Mouse (Mus musculus) cerebellum, adult 9-10 months (tissue): ENCODE measurements around the gene Cmtm8.

Source experiments
- DNase-seq: peaks from one replicate; pipeline ENCODE4 v3.0.0; 2022

Cmtm8 gene

DNA sequence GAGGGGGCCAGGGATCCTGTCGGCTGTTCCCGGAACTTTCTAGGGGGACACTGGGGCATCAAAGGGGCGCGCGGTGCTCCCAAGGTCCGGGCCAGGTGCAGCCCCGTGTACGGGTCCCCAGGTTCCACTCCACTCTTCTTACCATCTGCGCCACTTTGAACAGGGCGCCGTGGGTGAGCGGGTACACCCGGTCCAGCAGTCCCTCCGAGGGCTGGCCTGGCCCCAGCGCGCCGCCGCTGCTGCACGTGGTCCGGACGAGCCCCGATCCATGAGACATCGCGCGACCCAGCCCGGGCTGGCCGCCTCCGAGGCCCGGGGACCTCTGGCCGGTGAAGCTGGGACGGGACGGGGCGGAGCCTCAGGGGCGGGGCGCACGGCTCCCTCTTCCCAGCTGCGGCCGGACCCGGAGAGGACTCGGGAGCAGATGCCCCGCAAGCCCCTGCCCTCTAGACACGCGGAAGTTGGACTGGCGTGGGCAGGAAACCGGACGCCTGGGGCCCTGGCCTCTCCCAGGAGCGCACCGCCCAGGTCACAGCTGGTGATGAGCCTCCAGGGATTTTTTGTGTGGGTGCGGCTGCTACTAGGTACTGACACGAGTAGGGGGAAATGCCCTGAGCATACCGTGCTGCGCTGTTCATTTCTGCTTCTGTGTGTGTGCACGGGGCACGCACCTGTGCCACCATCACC lies 62.3 kb downstream of the Cmtm8 start, which contains the start of gene Cmtm7:
Cmtm7 (minus strand) TSS at position 331 of the 687 bp plus-strand sequence.
- no peak for DNase-seq

GRCm38 (mm10) chr9:114780746-114781525 lies 63.0 kb downstream of the Cmtm8 start:
- no peak for DNase-seq

DNA sequence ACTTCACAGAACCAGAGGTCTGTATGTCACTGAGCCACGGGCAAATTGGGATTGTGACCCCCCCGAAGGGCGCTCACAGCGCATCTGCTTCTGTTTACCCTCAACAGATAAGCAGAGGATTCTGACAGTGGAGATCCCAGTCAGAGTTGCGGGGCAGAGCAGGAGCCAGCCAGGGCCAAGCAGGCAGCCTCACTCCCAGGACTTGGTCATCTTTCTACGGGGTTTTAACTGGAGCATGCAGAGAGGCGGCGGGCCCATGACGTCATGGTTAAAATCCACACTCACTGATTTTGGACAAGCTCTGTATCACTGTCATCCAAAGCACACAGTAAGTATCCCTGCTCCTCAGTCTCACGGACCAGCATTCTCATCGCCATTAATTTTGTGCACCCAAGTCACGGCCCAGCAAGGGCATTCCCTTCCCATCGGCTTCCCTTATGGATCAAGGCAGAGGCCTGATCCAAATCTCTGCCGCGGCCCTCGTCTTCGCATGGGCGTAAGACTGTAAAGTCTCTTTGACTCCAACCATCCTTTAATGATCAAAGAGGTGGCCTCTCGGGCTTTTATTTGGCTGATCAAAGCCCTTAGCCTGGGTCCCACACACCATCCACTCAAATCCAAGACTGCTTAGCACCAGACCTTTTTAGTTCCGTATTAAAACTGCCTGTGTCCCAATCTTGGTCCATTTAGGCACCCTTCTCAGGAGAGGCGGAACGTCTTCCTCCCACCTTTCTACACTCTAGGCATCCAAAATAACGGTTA lies 63.8 kb downstream of the Cmtm8 start:
- no peak for DNase-seq

GRCm38 (mm10) chr9:114778877-114779276 lies 65.1 kb downstream of the Cmtm8 start:
- DNase-seq = no peak

- no peak for DNase-seq
Measured at GRCm38 (mm10) chr9:114778047-114778390, 65.9 kb downstream of the Cmtm8 start.

DNA sequence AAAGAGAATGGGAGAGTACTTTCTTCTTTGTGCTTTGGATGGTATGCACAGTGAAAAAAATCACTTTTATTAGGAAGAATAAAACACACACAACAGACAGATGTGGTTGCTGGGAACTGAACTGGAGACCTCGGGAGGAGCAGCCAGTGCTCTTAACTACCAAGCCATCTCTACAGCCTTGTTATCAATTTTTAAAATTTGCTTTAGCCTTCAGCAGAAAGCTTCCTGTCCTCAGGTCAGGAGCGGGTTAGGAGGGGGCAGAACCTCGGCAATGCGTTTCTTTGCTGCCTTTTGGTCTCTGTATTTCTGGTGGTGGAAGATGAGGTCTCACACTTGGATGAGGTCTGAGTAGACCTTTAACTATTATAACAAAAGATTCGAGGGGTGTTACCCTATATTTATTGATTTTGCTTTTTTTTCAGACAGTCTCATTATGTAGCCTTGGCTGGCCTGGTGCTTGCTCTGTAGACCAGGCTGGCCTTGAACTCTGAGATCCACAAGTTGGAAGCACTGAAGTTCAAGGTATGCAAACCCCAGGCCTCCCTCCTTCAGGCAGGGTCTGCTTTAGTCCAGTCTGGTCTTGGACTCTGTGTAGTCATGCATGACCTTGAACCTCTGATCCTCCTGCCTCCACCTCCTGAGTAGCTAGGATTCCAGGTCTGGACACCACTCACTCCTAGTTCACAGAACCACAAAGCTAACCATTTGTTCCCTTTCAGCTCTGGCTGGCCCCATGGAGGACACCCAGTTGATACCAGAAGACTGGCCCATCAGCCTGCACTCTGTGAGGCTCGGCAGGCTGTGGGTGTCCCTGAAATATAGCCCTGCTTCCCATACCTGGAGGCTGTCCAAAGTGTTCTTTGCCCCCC lies 66.5 kb downstream of the Cmtm8 start:
- no peak for DNase-seq

- DNase-seq = no peak
Measured at GRCm38 (mm10) chr9:114776361-114776760, 67.6 kb downstream of the Cmtm8 start.

GRCm38 (mm10) chr9:114775272-114775671 lies 68.7 kb downstream of the Cmtm8 start:
- peak; percentile 89 for DNase-seq

- DNase-seq = no peak
Measured at GRCm38 (mm10) chr9:114774629-114775028, 69.3 kb downstream of the Cmtm8 start.

GRCm38 (mm10) chr9:114771565-114771964 lies 72.4 kb downstream of the Cmtm8 start:
- no peak for DNase-seq

DNA sequence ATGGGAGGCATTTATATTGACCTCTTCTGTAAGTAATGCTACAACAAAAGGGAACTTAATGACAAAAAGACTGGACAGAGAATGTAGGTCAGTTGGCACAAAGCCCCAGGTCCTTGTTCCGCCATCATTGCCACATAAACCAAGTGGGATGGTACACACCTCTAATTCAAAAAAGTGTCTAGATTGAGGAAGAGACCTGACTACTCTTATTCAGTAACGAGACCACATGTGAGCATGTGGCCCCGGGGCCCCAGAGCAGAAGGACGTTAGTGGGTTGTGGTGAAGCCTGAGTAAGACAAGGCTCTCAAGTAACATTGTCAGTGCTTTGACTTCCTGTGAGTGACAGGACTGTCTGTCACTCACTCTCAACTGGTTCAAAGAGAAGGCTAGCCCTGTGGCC lies 73.7 kb downstream of the Cmtm8 start:
- no peak for DNase-seq

DNA sequence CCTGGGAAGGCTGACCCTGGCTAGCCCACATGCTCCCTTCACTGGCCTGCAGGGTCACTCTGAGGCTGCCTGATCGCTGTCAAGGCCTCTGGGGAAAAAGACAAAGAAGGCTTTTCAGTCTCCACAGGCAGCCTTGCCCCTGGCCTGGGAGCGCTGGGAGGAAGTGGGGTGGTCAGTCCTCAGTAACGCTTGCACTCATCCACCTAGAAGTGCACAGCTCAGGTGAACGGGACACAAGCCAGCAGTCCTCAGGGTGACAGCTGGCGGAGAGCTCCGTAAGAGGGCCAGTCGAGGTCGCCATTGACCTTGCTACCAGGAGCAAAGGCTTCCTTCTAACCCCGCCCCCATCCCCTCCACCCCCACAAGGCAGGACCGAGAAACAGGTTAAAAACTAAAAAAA lies 75.9 kb downstream of the Cmtm8 start:
- DNase-seq = no peak

DNA sequence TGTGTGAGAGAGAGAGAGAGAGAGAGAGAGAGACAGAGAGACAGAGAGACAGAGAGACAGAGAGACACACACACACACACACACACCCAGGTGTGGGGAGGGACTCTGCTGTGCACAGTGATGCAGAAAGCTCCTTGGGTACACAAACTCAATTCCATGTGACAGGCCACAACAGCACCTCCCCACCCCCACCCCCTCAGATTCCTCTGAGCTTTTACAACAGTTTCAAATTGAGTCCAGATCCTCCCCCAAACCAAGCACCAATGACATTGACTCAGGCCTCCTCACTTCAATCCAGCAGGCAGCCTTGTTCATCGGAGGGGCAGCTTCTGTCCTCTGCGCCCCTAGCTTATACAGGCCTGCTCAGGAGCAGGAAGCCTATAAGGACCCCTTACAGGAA lies 76.4 kb downstream of the Cmtm8 start:
- DNase-seq = no peak

DNA sequence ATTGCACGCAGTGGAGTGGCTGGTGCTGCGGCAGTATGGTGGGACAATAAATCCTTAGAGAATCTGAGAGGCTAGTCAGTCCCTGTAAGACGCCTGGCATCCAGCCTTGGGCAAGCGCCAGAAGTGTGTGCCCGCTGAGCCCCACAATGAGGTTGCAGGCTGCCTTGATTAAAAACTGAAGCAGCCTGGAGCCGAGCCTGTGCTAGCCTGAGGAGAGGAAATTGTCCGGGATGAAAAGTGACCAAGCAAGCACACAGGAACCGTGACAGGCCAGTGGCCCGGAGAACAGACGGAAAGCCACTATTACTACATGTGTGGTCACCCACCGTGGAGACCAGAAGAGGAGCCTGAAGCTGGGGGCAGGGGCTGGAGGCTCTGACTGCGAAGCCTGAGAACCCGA lies 76.9 kb downstream of the Cmtm8 start:
- DNase-seq = peak; percentile 79

DNA sequence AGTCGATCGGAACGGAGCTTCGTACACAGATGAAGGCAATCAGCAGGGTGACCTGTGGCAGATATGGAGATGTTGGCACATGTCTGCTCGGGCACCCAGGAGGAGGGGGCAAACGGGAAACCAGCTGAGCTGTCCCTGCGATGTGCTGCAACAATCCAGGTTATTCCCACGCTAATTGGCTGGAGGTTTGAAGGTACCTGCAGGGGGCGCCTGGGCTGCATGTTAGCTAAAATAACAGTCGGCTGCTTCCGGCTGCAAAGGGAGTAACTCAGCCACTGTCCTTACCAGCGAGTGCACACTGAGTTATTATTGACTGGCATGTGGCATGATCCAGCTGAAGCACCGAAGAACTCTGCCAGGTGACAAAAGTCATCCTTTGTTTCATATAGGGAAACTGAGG lies 80.6 kb downstream of the Cmtm8 start:
- no peak for DNase-seq

GRCm38 (mm10) chr9:114761848-114762247 lies 82.1 kb downstream of the Cmtm8 start:
- DNase-seq = no peak

DNA sequence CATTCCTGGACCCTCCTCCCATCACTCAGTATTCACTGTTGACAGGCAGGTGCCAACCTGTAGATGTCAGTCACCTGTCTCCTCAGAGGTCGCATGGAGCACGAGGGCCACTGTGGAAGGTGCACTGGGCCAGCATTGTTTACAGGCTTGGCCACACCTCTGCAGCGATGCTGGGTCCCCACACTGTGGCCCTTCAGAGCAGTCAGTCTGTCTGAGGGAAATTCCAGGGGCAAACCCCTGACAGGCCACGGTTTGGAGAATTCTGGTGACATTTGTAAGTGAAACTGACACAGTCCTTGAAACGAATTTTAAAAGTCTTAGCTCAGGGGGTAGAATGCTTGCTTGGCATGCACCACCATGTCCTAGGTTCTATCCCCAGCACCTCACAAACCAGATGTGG lies 83.6 kb downstream of the Cmtm8 start:
- DNase-seq = no peak

- no peak for DNase-seq
Measured at GRCm38 (mm10) chr9:114759886-114760285, 84.1 kb downstream of the Cmtm8 start.

DNA sequence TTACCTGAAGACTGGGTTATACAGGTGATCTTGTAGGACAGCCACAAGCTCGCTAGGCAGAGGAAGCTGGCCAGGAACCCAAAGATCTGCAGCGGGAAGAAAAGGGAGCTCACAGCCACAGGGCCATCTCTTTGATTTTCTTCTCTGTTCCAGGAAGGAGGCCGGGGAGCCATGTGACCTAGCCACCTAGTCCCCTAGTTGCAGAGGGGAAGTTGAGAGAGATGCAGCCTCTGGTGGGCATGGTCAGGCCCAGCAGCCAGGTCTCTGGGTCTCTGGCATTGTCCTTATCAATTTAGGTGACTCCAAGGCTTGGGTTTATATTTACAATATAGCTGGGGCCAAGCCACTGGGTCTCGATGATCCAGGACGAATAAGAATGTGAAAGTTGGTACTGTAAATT lies 85.2 kb downstream of the Cmtm8 start:
- no peak for DNase-seq

DNA sequence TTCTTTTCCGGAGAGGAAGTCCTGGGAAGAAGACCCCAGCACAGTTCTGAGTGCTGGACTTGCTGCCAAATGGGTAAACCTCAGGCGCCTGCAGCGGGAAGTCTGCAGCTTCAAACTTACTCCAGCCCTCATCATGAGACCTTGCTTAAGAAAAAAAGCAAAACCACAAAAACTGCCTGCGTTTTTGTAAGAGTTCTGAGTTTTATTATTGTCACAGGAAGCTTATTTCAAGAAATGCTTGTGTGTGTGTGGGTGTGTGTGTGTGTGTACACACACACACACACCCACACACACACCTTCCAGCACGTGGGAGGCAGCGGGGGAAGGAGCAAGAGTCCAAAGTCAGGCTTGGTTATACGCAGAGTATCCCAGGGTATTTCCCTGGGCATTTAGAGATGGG lies 85.7 kb downstream of the Cmtm8 start:
- no peak for DNase-seq

DNA sequence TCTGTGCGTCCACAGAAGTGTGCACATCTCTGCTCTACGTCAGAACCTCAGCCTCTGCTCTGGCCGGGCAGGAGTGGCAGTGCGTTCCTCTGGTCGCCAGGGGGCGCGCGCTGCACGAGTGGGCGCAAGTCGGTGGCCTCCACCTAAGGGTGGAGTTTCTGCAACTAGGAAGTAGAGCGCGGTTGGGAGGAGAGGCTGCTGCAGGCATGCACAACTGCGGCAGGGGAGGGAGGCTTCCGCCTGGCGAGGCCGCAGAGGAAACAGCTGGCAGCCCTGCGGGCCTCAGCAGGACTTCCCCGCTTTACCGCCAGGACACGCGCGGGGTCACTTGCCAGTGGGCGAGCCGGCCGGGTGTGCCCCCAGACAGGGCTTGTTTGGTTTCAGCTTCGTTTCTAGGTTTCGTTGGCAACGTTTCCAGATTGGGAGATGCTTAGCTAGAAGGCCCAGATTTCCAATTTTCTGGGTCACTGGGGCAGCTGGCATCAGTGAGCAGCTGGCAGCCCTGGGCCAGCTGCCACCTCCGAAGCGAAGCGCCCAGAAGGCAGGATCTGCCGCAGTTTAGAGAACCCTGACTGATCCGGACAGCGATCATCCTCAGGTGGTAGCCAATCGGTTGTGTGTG lies 91.0 kb downstream of the Cmtm8 start:
- peak; percentile 89 for DNase-seq

GRCm38 (mm10) chr9:114752311-114752710 lies 91.6 kb downstream of the Cmtm8 start:
- no peak for DNase-seq
